Mouse (Mus musculus) embryonic facial prominence, embryonic 12.5 days (tissue): ENCODE data around the gene Arhgef33. TPM values are rescaled to one million over a fixed set of nuclear protein-coding genes. Genes with fewer than 3 reads are reported as not detected.

Source experiments
- ATAC-seq: fragments of 200-750 bp; cut with Nextera tagmentation; 2 replicates; pipeline ENCODE4 v1.8.0; 2017; ENCODE audit not compliant: insufficient number of reproducible peaks, insufficient read depth, low FRiP score, low TSS enrichment
- H3K27ac ChIP-seq: fragments of 300-500 bp; sonication (generic); 2 replicates; pipeline ENCODE4 v1.5.1; 2016; ENCODE audit warnings: mild to moderate bottlenecking
- H3K27me3 ChIP-seq: fragments of 300-500 bp; sonication (generic); 2 replicates; pipeline ENCODE4 v1.6.1; 2016; ENCODE audit warnings: mild to moderate bottlenecking, moderate library complexity
- H3K36me3 ChIP-seq: fragments of 300-500 bp; sonication (generic); 2 replicates; pipeline ENCODE4 v1.6.1; 2016; ENCODE audit warnings: mild to moderate bottlenecking
- H3K4me1 ChIP-seq: fragments of 300-500 bp; sonication (generic); 2 replicates; pipeline ENCODE4 v1.6.1; 2016
- H3K4me2 ChIP-seq: fragments of 300-500 bp; sonication (generic); replicated peaks from 2 replicates; pipeline ENCODE4 v1.6.1; 2016; ENCODE audit warnings: mild to moderate bottlenecking, moderate library complexity
- H3K4me3 ChIP-seq: fragments of 300-500 bp; sonication (generic); 2 replicates; pipeline ENCODE4 v1.5.1; 2016; ENCODE audit warnings: mild to moderate bottlenecking
- H3K9ac ChIP-seq: fragments of 300-500 bp; sonication (generic); 2 replicates; pipeline ENCODE4 v1.6.1; 2016; ENCODE audit warnings: mild to moderate bottlenecking, moderate library complexity
- H3K9me3 ChIP-seq: fragments of 300-500 bp; sonication (generic); 2 replicates; pipeline ENCODE4 v1.6.1; 2016; ENCODE audit warnings: mild to moderate bottlenecking, moderate library complexity
- WGBS: fragments of 180-500 bp; shearing (Covaris S2); methylation state at CpG from one replicate; pipeline ENCODE4 v1.1.7; 2016; 5-methylcytosine and 5-hydroxymethylcytosine counted together
- polyA plus RNA-seq: library from polyadenylated mRNA; unstranded; fragments of >200 nt; fragmentation: Nextera tagmentation; extraction: Ambion mirVana; gene quantifications from 2 replicates; pipeline ENCODE4 v1.2.1, GENCODE M21; 2016

The Arhgef33 gene
- polyA plus RNA-seq, 1 experiment from 2014 or later = 1.2 TPM

GRCm38 (mm10) chr17:80295258-80295657 lies 11.9 kb upstream of the Arhgef33 start:
- no peaks in the 10 kb centered on the region for H3K27me3 ChIP-seq
- H3K27ac ChIP-seq = no peak overlapping the region
- H3K4me3 ChIP-seq = no peak overlapping the region
- H3K4me1 ChIP-seq = no peaks in the 10 kb centered on the region
- 87% methylated on average over 5 of the region's 5 CpGs for WGBS
- no peaks in the 10 kb centered on the region for H3K9me3 ChIP-seq
- H3K4me2 ChIP-seq = no peak overlapping the region
- ATAC-seq = no peak
- no peak overlapping the region for H3K9ac ChIP-seq
- H3K36me3 ChIP-seq = no peaks in the 10 kb centered on the region

- Histone ChIP-seq H3K9ac (no peak overlapping the region), H3K27ac (no peak overlapping the region), H3K36me3 (no peaks in the 10 kb centered on the region), H3K9me3 (no peaks in the 10 kb centered on the region), H3K4me1 (no peaks in the 10 kb centered on the region), H3K27me3 (no peaks in the 10 kb centered on the region), H3K4me2 (no peak overlapping the region), H3K4me3 (no peak overlapping the region)
- WGBS = 89% methylated on average over 5 of the region's 5 CpGs
- no peak for ATAC-seq
Observed at GRCm38 (mm10) chr17:80298844-80299243, 8.4 kb upstream of the Arhgef33 start.

GRCm38 (mm10) chr17:80311761-80312160 lies 4.6 kb downstream of the Arhgef33 start:
- H3K4me3 ChIP-seq = no peak overlapping the region
- H3K9ac ChIP-seq = no peak overlapping the region
- WGBS = 51% methylated on average over 9 of the region's 9 CpGs
- no peak overlapping the region for H3K4me2 ChIP-seq
- no peak overlapping the region for H3K27ac ChIP-seq
- H3K36me3 ChIP-seq = no peaks in the 10 kb centered on the region
- no peaks in the 10 kb centered on the region for H3K9me3 ChIP-seq
- H3K4me1 ChIP-seq = peaks cover 3% of the 10 kb centered on the region; the same call in 1 of the 2 replicates
- no peak for ATAC-seq
- no peaks in the 10 kb centered on the region for H3K27me3 ChIP-seq

GRCm38 (mm10) chr17:80312405-80312804 lies 5.2 kb downstream of the Arhgef33 start:
- no peak overlapping the region for H3K4me3 ChIP-seq
- no peak overlapping the region for H3K4me2 ChIP-seq
- H3K4me1 ChIP-seq = peaks cover 3% of the 10 kb centered on the region; the same call in 1 of the 2 replicates
- no peaks in the 10 kb centered on the region for H3K9me3 ChIP-seq
- ATAC-seq = no peak
- H3K36me3 ChIP-seq = no peaks in the 10 kb centered on the region
- 74% methylated on average over 4 of the region's 4 CpGs for WGBS
- H3K27ac ChIP-seq = no peak overlapping the region
- no peaks in the 10 kb centered on the region for H3K27me3 ChIP-seq
- no peak overlapping the region for H3K9ac ChIP-seq

GRCm38 (mm10) chr17:80322228-80322627 lies 15.0 kb downstream of the Arhgef33 start:
- Histone ChIP-seq H3K36me3 (no peaks in the 10 kb centered on the region), H3K9ac (no peak overlapping the region), H3K4me1 (no peaks in the 10 kb centered on the region), H3K9me3 (no peaks in the 10 kb centered on the region), H3K27ac (no peak overlapping the region), H3K27me3 (no peaks in the 10 kb centered on the region), H3K4me2 (no peak overlapping the region), H3K4me3 (no peak overlapping the region)
- ATAC-seq = no peak
- 84% methylated on average over 6 of the region's 6 CpGs for WGBS

- no peaks in the 10 kb centered on the region for H3K4me1 ChIP-seq
- no peaks in the 10 kb centered on the region for H3K9me3 ChIP-seq
- no peaks in the 10 kb centered on the region for H3K36me3 ChIP-seq
- H3K27ac ChIP-seq = no peak overlapping the region
- no peak overlapping the region for H3K4me3 ChIP-seq
- H3K4me2 ChIP-seq = no peak overlapping the region
- ATAC-seq = no peak
- H3K9ac ChIP-seq = no peak overlapping the region
- 66% methylated on average over 4 of the region's 4 CpGs for WGBS
- no peaks in the 10 kb centered on the region for H3K27me3 ChIP-seq
Observed at GRCm38 (mm10) chr17:80323015-80323414, 15.8 kb downstream of the Arhgef33 start.

- Histone ChIP-seq H3K9me3 (no peaks in the 10 kb centered on the region), H3K4me1 (no peaks in the 10 kb centered on the region), H3K27me3 (no peaks in the 10 kb centered on the region), H3K36me3 (no peaks in the 10 kb centered on the region), H3K27ac (no peak overlapping the region), H3K4me3 (no peak overlapping the region), H3K4me2 (no peak overlapping the region), H3K9ac (no peak overlapping the region)
- ATAC-seq = no peak
- WGBS = 79% methylated on average over 8 of the region's 8 CpGs
Observed at GRCm38 (mm10) chr17:80323658-80324057, 16.5 kb downstream of the Arhgef33 start.

- no peak overlapping the region for H3K27ac ChIP-seq
- no peaks in the 10 kb centered on the region for H3K9me3 ChIP-seq
- no peaks in the 10 kb centered on the region for H3K4me1 ChIP-seq
- 73% methylated on average over 7 of the region's 7 CpGs for WGBS
- no peak for ATAC-seq
- no peak overlapping the region for H3K4me3 ChIP-seq
- H3K36me3 ChIP-seq = no peaks in the 10 kb centered on the region
- H3K27me3 ChIP-seq = no peaks in the 10 kb centered on the region
- no peak overlapping the region for H3K4me2 ChIP-seq
- no peak overlapping the region for H3K9ac ChIP-seq
Observed at GRCm38 (mm10) chr17:80324521-80324920, 17.3 kb downstream of the Arhgef33 start.

GRCm38 (mm10) chr17:80325456-80325855 lies 18.2 kb downstream of the Arhgef33 start:
- H3K9me3 ChIP-seq = no peaks in the 10 kb centered on the region
- no peaks in the 10 kb centered on the region for H3K36me3 ChIP-seq
- H3K4me3 ChIP-seq = no peak overlapping the region
- no peak for ATAC-seq
- WGBS = 71% methylated on average over 4 of the region's 5 CpGs
- no peaks in the 10 kb centered on the region for H3K27me3 ChIP-seq
- H3K27ac ChIP-seq = no peak overlapping the region
- H3K9ac ChIP-seq = no peak overlapping the region
- no peak overlapping the region for H3K4me2 ChIP-seq
- H3K4me1 ChIP-seq = no peaks in the 10 kb centered on the region

- no peak overlapping the region for H3K27ac ChIP-seq
- H3K27me3 ChIP-seq = no peaks in the 10 kb centered on the region
- no peaks in the 10 kb centered on the region for H3K4me1 ChIP-seq
- no peaks in the 10 kb centered on the region for H3K36me3 ChIP-seq
- no peak overlapping the region for H3K4me2 ChIP-seq
- no peak overlapping the region for H3K4me3 ChIP-seq
- H3K9me3 ChIP-seq = no peaks in the 10 kb centered on the region
- ATAC-seq = no peak
- WGBS = 44% methylated on average over 3 of the region's 3 CpGs
- H3K9ac ChIP-seq = no peak overlapping the region
Observed at GRCm38 (mm10) chr17:80326431-80326830, 19.2 kb downstream of the Arhgef33 start.

- WGBS = 82% methylated on average over 2 of the region's 2 CpGs
Observed at GRCm38 (mm10) chr17:80332386-80332785, 25.2 kb downstream of the Arhgef33 start.

GRCm38 (mm10) chr17:80345277-80345676 lies 38.1 kb downstream of the Arhgef33 start:
- peaks cover 4% of the 10 kb centered on the region; the same call in 1 of the 2 replicates for H3K4me1 ChIP-seq
- no peak for ATAC-seq
- H3K36me3 ChIP-seq = no peaks in the 10 kb centered on the region
- no peak overlapping the region for H3K9ac ChIP-seq
- H3K9me3 ChIP-seq = no peaks in the 10 kb centered on the region
- H3K4me2 ChIP-seq = no peak overlapping the region
- H3K4me3 ChIP-seq = no peak overlapping the region
- 61% methylated on average over 4 of the region's 4 CpGs for WGBS
- H3K27me3 ChIP-seq = no peaks in the 10 kb centered on the region
- no peak overlapping the region for H3K27ac ChIP-seq

More at GRCm38 (mm10) chr17:80332386-80332785, 25.2 kb downstream of the Arhgef33 start:
- no peaks in the 10 kb centered on the region for H3K9me3 ChIP-seq
- H3K9ac ChIP-seq = no peak overlapping the region
- H3K36me3 ChIP-seq = no peaks in the 10 kb centered on the region
- no peaks in the 10 kb centered on the region for H3K27me3 ChIP-seq
- H3K4me2 ChIP-seq = no peak overlapping the region
- no peak overlapping the region for H3K27ac ChIP-seq
- H3K4me1 ChIP-seq = no peaks in the 10 kb centered on the region
- no peak for ATAC-seq
- H3K4me3 ChIP-seq = no peak overlapping the region
